Mouse (Mus musculus) frontal cortex, postnatal 36 days (tissue): ENCODE results near the gene Zyg11a.
"Not testable (repeated sequence)": the region's sequence is repeated elsewhere in the genome, so short reads cannot be mapped to it uniquely, and the experiment has no call there.

Source experiments
- DNase-seq, 2 experiments: peaks; one replicate each; pipeline ENCODE4 v3.0.0; 2022; ENCODE audit warnings: low spot score in 2 of 2

Gene Zyg11a

DNA sequence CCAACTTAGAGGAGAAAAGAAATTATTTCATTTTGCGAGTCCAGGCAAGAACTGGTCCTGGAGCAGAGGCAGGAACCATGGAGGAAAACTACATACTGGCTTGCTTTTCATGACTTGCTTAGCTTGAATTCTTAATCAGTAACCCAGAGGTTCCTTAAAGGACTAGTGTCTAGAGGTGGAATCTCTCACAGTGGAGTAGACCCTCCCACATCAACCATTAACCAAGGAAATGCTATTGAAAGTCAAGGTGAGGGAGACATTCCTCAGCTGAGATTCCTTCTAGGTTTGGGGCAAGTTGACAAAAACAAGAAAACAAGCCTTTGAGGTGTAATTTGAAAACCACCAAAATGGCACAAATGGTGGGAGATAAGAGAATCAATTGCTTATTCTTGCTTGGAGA is 73.0 kb downstream of the Zyg11a start, which contains the start of gene Scp2:
Gene Scp2, minus strand, starts transcription at position 119 of the 400 bp plus-strand sequence.
- DNase-seq: no peak

DNA sequence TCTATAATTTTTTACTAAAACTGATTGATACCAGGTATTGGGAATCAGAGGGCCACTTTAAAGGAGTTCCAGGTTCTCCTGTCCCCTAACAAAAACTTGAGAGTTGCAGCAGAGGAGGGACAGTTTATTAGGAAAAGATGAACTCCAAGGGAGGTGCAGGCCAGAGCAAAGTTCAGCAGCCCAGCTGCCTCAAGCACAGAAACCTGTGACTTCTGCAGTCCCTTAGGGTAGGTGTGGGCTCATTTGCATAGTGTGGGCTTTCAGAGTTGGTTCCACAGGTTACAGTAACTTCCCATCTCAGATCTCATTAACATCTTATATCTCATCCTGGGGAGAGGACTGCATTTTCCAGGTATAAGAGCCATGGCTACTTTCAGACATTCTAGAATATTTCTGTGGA is 74.1 kb downstream of the Zyg11a start:
- DNase-seq: no peak

DNA sequence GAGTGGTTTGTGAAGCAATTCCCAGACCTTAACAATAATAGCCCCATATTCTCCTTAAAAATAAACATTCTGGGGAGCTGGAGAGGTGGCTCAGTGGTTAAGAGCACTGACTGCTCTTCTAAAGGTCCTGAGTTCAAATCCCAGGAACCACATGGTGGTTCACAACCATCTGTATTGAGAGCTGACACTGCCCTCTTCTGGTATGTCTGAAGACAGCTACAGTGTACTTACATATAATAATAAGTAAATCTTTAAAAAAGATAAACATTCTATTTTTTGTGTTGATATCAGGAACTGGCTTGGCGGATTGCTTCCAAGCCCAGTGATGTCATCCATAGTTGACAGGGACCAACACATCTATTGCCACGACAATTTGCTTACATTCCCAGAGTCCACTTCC is 74.7 kb downstream of the Zyg11a start:
- not testable (repeated sequence) for DNase-seq

- no peak for DNase-seq
These were observed 80.9 kb downstream of the Zyg11a start for GRCm38 (mm10) chr4:108136938-108137337.
